Mouse (Mus musculus): ENCODE results near the gene Ei24.

The Ei24 gene

GRCm38 (mm10) chr9:36795556-36795955 is 1.6 kb downstream of the Ei24 start:
- ATAC-seq (ENCODE audit: insufficient number of reproducible peaks, low FRiP score, low TSS enrichment) = no peak

GRCm38 (mm10) chr9:36794487-36794886 is 2.7 kb downstream of the Ei24 start:
- no peak for ATAC-seq (ENCODE audit: insufficient number of reproducible peaks, low FRiP score, low TSS enrichment)

- ATAC-seq (ENCODE audit: insufficient number of reproducible peaks, low FRiP score, low TSS enrichment) = no peak
Measured at GRCm38 (mm10) chr9:36792191-36792590, 5.0 kb downstream of the Ei24 start.

GRCm38 (mm10) chr9:36783921-36784320 is 13.3 kb downstream of the Ei24 start:
- ATAC-seq (ENCODE audit: insufficient number of reproducible peaks, low FRiP score, low TSS enrichment) = no peak

GRCm38 (mm10) chr9:36769048-36769413 is 28.2 kb downstream of the Ei24 start:
- no peak for ATAC-seq (ENCODE audit: insufficient number of reproducible peaks, low FRiP score, low TSS enrichment)

GRCm38 (mm10) chr9:36768156-36769047 is 28.8 kb downstream of the Ei24 start:
- peak; percentile 5; the same call in 1 of the 2 replicates for ATAC-seq (ENCODE audit: insufficient number of reproducible peaks, low FRiP score, low TSS enrichment)

GRCm38 (mm10) chr9:36767203-36768143 is 29.7 kb downstream of the Ei24 start, which contains the start of gene Stt3a:
Gene Stt3a, minus strand, starts transcription at chr9:36767679.
- ATAC-seq (ENCODE audit: insufficient number of reproducible peaks, low FRiP score, low TSS enrichment) = peak; percentile 100

- no peak for ATAC-seq (ENCODE audit: insufficient number of reproducible peaks, low FRiP score, low TSS enrichment)
Measured at GRCm38 (mm10) chr9:36764378-36764777, 32.8 kb downstream of the Ei24 start.

All from cerebellum, adult (tissue).